Mouse (Mus musculus): Measurements from ENCODE around the gene Arnt. TPM values are rescaled to one million over a fixed set of nuclear protein-coding genes. Genes with fewer than 3 reads are reported as not detected.
"Not testable (repeated sequence)": the region's sequence is repeated elsewhere in the genome, so short reads cannot be mapped to it uniquely, and the experiment has no call there.

Gene Arnt
- 60.4 and 67.5 TPM in 2 replicates for total RNA-seq (2017)

DNA sequence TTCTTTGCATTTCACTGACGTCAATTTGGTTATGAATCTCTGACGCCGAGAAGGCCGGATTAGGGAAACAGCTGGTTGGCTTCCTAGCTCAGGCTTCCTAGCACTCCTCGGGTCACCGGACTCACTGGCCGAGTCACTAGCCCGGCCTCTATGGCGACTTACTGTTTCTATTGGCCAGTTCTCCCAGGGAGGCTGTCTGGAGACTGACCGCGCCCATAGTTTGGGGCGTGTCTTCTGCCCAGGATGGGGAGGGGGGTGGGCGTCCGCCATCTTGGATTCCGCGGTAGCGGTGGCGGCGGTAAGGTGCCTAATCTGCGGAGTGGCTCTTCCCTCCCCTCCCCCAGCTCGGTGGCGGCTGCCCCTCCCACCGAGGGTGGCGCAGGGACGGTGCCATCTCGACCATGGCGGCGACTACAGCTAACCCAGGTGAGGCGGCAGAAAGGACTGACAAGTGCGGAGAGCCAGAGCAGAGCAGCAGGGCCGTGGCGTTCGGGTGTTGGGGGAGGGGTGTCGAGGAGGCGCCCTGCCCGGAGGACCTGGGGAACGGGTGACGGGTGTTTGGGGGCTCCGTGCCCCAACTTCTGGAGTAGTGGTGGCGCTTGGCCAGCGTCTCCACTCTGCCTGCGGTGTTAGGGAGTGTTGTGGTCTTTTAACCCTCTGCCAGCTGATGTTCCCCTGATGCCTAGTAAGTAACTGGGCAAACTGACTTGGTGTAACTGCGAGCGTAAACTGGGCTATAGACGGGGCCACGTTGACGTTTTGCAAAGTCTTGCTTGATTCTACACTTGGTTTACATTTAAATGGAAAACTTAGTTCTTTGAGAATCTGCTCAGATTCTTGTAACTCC is at the start of gene Arnt:
Arnt (plus strand) TSS at position 253 of the 847 bp plus-strand sequence.
- peak; percentile 99 for ATAC-seq (ENCODE audit: extremely low read depth, insufficient number of reproducible peaks, low FRiP score, poor library complexity, severe bottlenecking)

DNA sequence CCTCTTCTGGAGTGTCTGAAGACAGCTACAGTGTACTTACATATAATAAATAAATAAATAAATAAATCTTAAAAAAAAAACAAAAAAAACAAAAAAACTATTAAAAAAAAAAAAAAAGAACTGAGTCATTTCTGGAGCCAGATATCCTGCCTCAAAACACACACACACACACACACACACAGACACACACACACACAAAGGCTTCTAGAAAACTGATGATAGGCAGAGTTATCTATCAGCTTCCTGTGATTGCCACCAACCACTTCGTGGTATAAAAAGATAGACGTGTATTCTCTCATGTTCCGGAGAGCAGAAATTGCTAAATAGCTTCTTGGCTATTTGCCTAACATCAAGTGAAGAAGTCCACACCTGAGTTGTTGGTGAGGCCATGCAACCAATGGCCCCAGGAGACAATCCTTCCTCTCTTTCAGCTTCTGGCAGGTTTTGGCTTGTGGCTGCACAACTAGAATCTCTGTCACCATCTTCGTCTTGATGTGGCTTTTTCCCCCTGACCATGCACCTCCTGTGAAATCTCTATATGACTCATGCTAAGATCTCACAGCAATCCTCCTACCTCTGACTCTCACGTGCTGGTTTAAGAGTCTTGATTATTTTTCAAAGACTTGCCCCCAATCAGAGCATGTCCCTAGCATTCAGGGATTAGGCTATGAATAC is 48.6 kb upstream of the Arnt start:
- no peak for ATAC-seq (ENCODE audit: extremely low read depth, insufficient number of reproducible peaks, low FRiP score, poor library complexity, severe bottlenecking)

DNA sequence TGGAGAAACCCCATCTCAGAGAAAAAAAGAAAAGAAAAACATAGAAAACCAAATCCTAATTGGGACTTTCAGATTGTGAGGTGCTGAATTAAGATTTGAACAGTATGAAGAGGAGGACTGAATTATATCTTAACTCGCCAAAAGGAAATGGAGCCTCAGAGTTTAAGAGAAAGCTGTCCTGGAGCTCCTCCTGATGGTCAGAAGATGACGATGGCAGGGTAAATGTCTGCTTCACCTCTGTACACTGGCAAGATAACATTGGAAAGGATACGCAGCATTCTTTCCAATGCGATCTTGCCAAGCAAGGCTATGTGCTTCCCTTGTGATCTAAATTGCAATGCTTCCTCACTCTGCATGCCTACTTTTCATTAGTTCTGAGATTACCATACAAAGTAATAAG is 39.8 kb upstream of the Arnt start:
- no peak for ATAC-seq (ENCODE audit: extremely low read depth, insufficient number of reproducible peaks, low FRiP score, poor library complexity, severe bottlenecking)

DNA sequence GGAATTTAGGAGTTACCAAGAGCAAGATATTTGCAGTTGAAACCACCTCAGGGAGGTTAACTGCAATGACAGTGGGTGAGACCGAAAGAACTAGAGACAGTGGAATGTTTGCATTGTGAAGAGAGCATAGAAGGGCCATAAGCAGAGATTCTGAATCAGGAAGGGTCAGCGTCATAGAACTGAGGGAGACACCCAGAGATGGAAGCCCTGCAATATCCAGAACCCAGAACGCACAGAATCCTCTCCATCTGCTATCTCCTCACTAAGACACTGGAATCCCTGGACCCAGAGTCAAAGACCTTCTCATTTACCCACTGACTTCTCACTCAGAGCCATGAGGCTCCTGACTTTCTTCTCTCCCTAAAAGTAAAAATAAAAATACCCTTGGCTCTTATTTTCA is 31.4 kb upstream of the Arnt start, which contains the start of gene 4930558C23Rik:
4930558C23Rik (minus strand) TSS at position 101 of the 400 bp plus-strand sequence.
- ATAC-seq (ENCODE audit: extremely low read depth, insufficient number of reproducible peaks, low FRiP score, poor library complexity, severe bottlenecking) = no peak

DNA sequence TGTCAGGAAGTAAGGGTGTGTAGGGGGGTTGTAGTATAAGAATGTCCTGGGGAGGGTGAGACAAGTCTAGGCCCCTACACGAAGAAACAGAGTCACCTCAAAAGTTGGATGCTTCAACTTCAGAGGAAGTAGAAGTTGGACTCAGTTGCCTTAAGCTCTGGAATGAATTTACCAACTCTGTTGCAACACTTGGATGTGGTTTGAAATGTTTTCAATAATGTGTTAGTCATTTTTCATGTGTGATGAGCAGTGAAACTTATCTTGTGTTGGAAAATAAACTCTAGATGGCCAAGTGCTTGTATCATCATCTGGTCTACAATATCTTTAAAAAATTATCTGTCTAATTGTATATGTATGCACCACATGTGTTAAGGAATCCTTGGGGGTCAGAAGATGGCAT is 26.5 kb upstream of the Arnt start:
- ATAC-seq (ENCODE audit: extremely low read depth, insufficient number of reproducible peaks, low FRiP score, poor library complexity, severe bottlenecking) = no peak

DNA sequence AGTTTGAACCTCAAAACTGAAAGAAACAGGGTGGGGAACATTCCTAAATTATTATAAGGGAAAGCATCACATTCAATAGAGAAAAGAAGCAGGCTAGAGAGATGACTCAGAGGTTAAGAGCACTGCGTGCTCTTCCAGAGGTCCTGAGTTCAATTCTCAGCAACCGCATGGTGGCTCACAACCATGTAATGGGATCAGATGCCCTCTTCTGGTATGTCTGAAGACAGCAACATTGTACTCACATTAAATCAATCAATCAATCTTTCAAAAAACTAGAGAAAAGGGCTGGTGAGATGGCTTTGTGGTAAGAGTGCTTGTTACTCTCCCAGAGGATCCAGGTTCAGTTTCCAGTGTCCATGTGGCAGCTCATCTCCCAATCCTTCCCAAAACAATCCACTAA is 25.3 kb upstream of the Arnt start:
- ATAC-seq (ENCODE audit: extremely low read depth, insufficient number of reproducible peaks, low FRiP score, poor library complexity, severe bottlenecking) = no peak

DNA sequence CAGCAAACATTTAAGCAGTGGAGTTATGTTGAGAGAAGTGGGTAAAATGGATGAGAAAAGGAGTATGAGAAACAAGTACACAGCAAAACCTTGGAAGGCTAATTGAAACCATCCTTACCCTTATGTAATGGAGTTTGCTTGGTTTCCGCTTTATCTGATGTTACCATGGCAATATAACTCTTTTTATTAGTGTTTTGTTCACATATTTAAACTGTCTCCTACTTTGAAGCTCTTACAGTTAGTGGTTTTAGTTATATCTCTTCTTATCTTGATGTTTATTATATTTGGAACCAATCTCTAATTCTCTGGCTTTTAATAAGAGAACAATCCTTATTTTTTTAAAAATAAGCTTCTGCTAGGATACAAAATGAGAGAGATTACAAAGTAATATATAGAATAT is 21.9 kb upstream of the Arnt start:
- no peak for ATAC-seq (ENCODE audit: extremely low read depth, insufficient number of reproducible peaks, low FRiP score, poor library complexity, severe bottlenecking)

DNA sequence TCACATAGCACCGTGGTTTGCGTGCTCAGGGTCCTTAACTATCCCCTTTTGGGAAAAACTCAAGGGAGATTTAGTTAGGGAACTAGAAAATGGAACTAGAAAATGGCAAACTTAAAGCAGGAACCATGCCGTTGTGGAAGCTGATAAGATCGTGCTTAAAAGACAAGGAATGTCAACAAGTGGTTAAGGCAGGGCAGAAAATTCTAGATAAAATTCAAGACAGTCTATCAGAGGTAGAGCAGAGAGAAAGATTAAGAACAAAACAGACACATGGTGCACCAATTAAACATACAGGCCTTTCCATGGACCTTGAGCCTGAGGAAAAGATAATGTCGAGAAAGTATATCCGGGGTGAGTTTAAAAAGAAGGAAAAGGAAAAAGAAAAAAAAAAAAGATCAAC is 16.3 kb upstream of the Arnt start:
- ATAC-seq (ENCODE audit: extremely low read depth, insufficient number of reproducible peaks, low FRiP score, poor library complexity, severe bottlenecking) = no peak

DNA sequence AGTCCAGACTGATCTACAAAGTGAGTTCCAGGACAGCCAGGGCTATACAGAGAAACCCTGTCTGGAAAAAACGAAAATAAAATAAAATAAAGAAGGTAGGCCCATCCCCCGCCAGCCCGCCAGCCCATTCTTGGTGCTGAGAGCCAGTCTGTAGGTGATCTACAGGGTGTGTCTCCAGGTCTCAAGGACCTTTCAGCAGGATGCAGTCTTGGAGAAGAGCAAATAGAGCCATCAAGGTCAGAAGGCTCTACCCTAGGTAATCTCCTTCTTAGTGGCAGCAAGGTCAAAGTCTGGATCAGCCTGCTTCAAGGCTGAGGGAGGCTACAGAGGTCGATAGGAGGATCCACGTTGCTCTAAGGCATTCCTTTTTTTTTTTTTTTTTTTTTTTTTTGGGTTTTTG is 7.7 kb upstream of the Arnt start:
- not testable (repeated sequence) for ATAC-seq (ENCODE audit: extremely low read depth, insufficient number of reproducible peaks, low FRiP score, poor library complexity, severe bottlenecking)

DNA sequence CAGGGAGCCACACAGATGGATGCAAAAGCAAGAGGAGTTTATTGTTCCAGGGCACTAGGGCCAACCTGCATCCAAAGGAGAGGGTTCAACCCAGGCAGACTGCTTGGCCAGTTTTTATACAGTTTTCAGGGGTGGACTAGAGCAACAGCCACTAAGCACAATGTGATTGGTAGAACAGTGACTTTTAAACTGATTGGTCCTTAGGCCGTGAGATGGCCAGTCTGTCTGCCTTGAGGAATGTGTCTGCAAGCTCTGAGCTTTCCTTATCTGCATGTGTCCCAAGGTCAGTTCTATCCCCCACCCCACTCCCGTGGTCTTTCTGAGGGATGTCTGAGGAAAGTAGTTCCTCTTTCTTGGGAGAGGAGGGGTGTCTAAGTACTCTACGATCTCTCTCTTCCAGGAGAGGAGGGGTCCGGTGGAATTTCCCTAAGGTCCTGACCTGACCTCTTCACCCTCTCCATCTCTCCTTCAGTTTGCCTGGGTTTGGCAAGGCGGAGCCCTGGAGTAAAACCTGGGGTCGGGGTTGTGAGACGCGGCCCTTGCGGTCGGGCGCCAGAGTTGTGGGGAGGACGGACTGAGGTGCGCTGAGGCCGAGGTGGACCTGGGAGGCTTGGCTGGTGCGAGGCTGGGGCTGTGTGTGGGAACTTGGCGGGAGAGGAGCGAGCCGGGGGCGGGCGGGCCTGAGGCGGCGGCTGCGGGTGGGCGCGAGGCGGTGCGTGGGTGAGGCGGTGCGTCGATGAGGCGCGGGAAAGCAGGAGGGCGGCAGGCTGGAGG is 6.9 kb upstream of the Arnt start:
- ATAC-seq (ENCODE audit: extremely low read depth, insufficient number of reproducible peaks, low FRiP score, poor library complexity, severe bottlenecking) = peak; percentile 30; the same call in 1 of the 2 replicates

DNA sequence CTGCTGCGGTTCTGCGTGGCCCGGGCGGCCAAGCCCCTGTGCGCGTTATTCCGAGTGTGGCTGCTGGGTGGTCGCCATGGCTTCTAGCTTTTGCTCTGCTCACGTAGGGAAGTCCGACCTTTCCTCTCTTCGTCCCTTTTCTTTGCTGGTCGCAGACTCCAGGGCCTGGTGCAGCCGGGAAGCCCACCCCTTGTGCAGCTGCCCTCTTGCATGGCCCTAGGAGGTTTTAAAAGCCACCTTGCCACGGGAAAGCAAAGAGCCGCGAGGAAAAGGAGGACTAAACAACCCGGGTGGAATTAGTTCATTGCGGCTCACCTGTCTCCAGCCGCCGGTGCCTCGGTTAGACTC is 6.3 kb upstream of the Arnt start:
- not testable (repeated sequence) for ATAC-seq (ENCODE audit: extremely low read depth, insufficient number of reproducible peaks, low FRiP score, poor library complexity, severe bottlenecking)

DNA sequence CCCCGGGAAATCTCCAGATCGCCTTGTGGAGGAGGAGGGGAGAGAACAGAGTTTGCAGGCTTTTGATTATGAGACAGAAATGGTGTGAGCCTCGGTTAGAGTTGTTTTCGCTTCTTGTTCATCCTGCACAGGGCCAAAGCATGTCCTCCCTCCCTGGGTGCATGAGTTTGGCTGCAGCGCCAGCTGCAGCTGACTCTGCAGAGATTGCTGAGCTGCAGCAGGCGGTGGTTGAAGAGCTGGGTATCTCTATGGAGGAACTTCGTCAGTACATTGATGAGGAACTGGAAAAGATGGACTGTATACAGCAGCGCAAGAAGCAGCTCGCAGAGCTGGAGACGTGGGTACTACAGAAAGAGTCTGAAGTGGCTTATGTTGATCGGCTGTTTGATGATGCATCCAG is 5.8 kb upstream of the Arnt start:
- 0 out of 2 replicates have a peak, but pooled peaks have one; percentile 33 for ATAC-seq (ENCODE audit: extremely low read depth, insufficient number of reproducible peaks, low FRiP score, poor library complexity, severe bottlenecking)

DNA sequence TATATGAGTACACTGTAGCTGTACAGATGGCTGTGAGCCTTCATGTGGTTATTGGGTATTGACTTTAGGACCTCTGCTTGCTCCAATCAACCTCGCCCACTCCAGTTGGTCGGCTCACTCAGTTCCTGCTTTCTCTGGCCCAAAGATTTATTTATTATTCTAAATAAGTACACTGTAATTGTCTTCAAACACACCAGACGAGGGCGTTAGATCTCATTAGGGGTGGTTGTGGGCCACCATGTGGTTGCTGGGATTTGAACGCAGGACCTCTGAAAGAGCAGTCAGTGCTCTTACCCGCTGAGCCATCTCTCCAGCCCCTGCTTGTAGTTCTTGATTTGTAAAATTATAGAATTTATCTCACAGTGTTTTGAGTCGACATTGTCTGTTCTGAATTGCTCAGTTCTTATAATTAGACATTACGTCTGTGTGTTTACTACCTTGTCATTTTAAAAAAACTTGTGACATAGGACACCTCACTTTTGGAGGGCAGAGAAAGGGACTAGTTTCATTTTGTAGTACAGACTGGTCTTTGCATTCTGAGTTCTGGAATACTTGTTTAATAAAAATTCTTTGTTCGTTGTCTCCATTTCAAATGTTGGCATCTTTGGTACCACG is 780 bp upstream of the Arnt start:
- no peak for ATAC-seq (ENCODE audit: extremely low read depth, insufficient number of reproducible peaks, low FRiP score, poor library complexity, severe bottlenecking)

DNA sequence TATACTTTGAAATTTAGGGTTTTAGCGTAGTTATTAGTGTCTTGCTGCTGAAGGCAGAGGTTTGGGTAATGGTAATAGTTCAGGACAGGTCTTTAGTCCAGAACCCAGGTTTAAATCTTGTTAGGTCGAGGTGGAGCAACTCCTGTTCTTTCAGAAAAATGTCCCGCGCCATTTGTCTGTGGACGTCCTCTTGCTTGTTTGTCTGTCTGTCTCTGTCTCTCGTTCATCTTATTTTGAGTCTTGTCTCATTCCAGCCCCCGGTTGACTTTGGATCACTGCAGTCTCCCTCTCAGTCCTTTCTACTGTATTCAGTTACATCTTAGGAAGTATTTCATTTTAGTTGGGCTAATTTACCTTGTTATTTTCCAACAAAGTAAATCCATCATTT is 789 bp downstream of the Arnt start:
- ATAC-seq (ENCODE audit: extremely low read depth, insufficient number of reproducible peaks, low FRiP score, poor library complexity, severe bottlenecking) = no peak

DNA sequence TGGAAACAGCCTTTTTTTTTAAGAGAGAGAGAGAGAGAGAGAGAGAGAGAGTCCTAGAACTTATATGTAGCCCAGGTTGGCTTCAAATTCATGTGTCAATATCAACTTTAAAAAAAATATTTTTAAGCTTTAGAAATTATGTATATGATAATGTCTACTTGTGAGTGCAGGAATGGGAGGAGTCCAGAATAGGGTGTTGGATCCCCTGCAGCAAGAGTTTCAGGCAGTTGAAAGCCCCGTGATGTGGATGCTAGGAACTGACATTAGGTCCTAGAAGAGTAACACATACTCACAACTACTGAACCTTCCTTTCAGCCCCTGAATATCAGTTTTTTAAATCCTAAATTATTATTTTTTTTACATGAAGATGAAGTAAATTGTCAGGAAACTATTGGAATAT is 1.4 kb downstream of the Arnt start:
- no peak for ATAC-seq (ENCODE audit: extremely low read depth, insufficient number of reproducible peaks, low FRiP score, poor library complexity, severe bottlenecking)

DNA sequence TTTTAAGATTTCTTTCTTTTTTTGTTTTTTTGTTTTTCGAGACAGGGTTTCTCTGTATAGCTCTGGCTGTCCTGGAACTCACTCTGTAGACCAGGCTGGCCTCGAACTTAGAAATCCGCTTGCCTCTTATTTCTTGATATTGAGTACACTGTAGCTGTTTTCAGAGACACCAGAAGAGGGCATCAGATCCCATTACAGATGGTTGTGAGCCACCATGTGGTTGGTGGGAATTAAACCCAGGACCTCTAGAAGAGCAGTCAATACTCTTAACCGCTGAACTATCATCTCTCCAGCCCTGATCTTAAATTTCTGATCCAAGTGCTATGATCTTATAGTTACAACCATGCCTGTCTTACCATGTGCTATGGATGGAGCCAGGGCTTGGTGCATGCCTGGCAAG is 4.4 kb downstream of the Arnt start:
- not testable (repeated sequence) for ATAC-seq (ENCODE audit: extremely low read depth, insufficient number of reproducible peaks, low FRiP score, poor library complexity, severe bottlenecking)

DNA sequence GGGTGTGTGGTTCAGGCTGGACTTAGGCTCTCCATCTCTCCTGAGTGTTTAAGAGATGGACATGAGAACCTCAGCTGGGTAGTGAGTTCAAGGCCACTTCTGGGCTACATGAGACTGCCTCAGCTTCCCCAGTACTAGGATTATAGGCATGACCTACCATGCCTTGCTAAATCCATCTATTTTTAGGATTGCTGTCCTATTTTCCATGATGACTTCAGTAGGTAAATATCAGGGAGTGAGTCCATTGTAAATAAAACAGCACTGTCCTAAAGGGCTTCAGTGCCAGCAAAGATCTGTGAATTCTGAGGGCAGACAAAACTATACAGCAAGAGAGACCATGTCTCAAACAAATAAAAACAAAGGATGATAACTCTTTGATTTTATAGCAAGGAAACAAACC is 5.5 kb downstream of the Arnt start:
- no peak for ATAC-seq (ENCODE audit: extremely low read depth, insufficient number of reproducible peaks, low FRiP score, poor library complexity, severe bottlenecking)

DNA sequence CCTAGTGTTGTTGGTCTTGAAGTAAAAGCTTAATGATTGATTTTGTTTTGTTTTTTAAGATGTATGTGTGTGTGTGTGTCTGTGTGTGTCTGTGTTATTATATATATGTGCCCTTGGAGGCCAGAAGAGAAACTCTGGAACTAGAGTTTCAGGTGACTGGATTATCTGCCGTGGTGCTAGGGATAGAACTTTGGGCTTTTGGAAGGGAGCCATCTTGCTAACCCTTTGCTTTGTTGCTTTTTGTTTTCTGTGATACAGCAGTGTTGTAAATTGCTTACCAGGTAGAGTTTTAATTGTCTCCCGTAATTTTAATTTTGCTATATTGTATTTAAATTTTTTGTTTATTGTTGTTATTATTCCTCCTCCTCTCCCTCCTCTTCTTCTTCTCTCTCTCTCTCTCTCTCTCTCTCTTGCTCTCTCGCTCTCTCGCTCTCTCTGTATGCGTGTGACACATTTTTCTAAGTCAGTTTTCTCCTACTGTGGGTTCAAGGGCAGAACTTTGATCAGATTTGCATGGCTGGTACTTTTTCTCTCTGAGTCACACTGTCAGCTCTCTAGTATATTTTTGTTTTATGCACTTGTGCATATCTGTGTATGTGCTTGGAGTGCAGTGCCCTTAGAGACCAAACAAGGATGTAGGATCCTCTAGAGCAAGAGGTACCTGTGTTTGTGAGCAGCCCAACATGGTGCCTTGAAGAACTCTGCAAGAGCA is 8.4 kb downstream of the Arnt start:
- no peak for ATAC-seq (ENCODE audit: extremely low read depth, insufficient number of reproducible peaks, low FRiP score, poor library complexity, severe bottlenecking)

DNA sequence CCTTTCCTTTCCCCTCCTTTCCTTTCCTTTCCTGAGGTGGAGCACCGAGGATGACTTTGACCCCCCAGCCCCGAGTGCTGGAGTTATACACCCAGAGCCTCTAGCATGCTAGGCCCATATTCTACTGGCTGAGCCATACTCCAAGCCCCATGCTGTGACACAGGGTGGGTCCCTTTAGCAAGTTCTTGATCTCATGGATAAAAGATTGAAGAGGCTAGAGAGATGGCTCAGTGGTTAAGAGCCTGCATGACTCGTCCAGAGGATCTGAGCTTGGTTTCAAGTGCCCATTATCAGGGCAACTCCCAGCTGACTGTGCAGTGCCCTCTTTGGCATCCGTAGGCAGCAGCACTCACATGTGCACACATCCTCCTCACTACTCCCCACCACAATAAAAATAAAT is 11.1 kb downstream of the Arnt start:
- no peak for ATAC-seq (ENCODE audit: extremely low read depth, insufficient number of reproducible peaks, low FRiP score, poor library complexity, severe bottlenecking)

All from neutrophil, adult 5-6 weeks (primary cell).